Mouse (Mus musculus) olfactory bulb, adult 2 months (tissue): ENCODE results near the gene Alg9.

Source experiments
- CTCF ChIP-seq: fragments of 200-500 bp; IDR thresholded peaks from 2 replicates; pipeline ENCODE4 v1.5.1; 2012; ENCODE audit warnings: low read depth, mild to moderate bottlenecking, low read length, moderate library complexity; ENCODE audit not compliant: insufficient read depth
- POLR2A ChIP-seq: fragments of 200-500 bp; IDR thresholded peaks from 2 replicates; pipeline ENCODE4 v1.6.1; 2012; ENCODE audit warnings: mild to moderate bottlenecking, low read depth, low read length, moderate library complexity; ENCODE audit not compliant: insufficient read depth

GRCm38 (mm10) chr9:50849249-50849648 is 74.4 kb downstream of the Alg9 start:
- TF ChIP-seq POLR2A (no peak), CTCF (no peak)
